Mouse (Mus musculus): ENCODE measurements around the gene Gbf1. TPM values are rescaled to one million over a fixed set of nuclear protein-coding genes. Genes with fewer than 3 reads are reported as not detected.
A peak's percentile ranks its signal among the peaks of the same experiment; 100 is the strongest.

Gbf1 gene
- 57.4 and 63.0 TPM in 2 replicates for polyA plus RNA-seq (2016; fragmentation: Nextera tagmentation; extraction: Ambion mirVana)

DNA sequence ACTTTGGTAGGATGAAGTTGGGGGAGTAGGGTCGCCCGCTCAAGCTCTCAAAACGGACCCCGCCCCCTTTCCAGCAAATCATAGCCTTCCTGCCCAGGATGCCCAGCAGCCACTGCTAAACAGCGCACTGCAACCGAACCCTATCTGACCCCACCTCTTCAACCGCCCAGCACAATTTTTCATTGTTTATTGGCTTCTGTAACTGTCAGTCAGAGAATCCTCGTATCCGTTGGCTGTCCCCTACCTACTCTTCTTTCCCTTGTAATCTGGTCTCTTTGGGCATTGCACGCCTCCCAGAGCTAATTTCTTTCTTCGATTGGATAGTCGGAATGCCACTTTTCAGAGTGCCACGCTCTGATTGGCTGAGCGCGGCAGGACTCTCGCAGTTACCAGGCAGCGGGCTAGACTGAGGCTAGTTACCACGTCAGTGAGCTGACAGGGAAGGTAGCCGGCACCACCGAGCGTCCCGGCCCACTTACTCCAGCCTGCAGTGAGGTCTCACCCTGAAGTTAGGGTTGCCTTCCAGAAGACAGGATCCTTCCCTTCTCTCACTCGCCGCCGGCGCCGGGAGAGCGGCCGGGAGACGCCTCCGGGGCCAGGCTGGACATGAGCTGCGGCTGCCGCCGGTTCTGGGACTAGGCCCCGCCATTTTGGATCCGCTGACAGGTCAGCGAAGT is at the start of gene Gbf1:
Gene Gbf1, plus strand, starts transcription at position 383 of the 677 bp plus-strand sequence.
- peak; percentile 95 for ATAC-seq (ENCODE audit: insufficient number of reproducible peaks, insufficient read depth, low FRiP score, low TSS enrichment, low read depth)
- Histone ChIP-seq H3K4me2 (peak within 1 kb of the TSS; percentile 64), H3K36me3 (no peaks in the 10 kb centered on the region), H3K27me3 (peaks cover 38% of the 10 kb centered on the region), H3K27ac (peak within 1 kb of the TSS; percentile 13; the same call in 1 of the 2 replicates), H3K4me1 (replicated peaks) (peaks cover 30% of the 10 kb centered on the region), H3K9me3 (no peaks in the 10 kb centered on the region), H3K4me3 (replicated peaks) (peak within 1 kb of the TSS; percentile 86), H3K9ac (replicated peaks) (peak within 1 kb of the TSS; percentile 66)
- WGBS, result under 1% methylated on average over 37 of the region's 37 CpGs

DNA sequence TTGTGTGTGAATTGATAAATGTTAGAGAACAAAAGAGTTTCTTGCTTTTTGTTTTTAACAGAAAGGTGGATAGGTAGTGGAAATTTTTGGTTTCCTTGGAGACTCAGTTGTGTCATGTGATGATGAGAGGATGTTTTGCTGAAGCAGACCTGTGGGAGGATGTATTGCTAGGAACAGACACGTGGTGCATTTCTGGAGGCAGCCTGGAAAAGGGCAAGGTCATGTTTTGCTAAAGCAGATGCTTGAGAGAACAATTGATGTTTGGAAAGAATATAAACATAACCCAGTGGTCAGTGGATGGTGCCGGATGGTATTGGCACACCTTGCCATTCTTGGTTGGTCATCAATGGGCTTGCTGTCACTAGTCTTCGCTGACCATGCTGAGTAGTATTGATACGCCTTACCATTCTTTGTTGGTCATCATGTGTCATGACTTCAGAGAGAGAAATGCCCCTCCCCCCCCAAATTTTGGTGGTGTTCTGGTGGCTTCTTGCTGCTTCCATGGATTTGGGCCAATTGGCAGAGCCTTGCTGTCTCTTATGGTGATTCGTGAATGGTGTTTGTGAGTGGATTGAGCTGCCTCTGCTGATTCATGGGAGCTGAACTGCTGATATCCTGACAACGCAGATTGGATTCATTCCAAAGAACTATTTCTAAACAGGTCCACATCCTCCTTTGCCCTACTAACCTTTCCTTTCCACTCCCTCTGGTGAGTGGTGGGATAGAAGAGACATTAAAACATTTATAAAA is 48.7 kb upstream of the Gbf1 start:
- Histone ChIP-seq H3K36me3 (no peaks in the 10 kb centered on the region), H3K27ac (no peak overlapping the region), H3K4me1 (replicated peaks) (no peaks in the 10 kb centered on the region), H3K9ac (replicated peaks) (no peak overlapping the region), H3K4me2 (no peak overlapping the region), H3K27me3 (peaks cover 3% of the 10 kb centered on the region; the same call in 1 of the 2 replicates), H3K9me3 (no peaks in the 10 kb centered on the region), H3K4me3 (replicated peaks) (no peak overlapping the region)
- 88% methylated on average over 6 of the region's 6 CpGs for WGBS
- no peak for ATAC-seq (ENCODE audit: insufficient number of reproducible peaks, insufficient read depth, low FRiP score, low TSS enrichment, low read depth)

DNA sequence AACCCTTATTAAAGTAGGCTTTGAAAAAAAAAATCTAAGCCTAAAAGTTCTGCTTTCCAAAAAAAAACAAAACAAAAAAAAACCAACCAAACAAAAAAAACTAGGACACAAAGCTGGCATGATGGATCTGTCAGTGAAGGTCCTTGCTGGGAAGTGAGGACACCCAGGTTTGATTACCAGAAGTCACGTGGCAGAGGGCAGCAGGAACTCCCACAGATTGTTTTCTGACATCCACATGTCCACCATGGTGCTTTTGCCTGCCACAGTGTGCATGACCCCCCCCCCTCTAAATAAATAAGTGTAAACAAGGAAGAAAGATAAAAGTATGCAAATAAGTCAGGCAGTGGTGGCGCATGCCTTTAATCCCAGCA is 48.1 kb upstream of the Gbf1 start:
- Histone ChIP-seq H3K27ac (no peak overlapping the region), H3K4me3 (replicated peaks) (no peak overlapping the region), H3K27me3 (peaks cover 5% of the 10 kb centered on the region; the same call in 1 of the 2 replicates), H3K36me3 (no peaks in the 10 kb centered on the region), H3K9me3 (no peaks in the 10 kb centered on the region), H3K9ac (replicated peaks) (no peak overlapping the region), H3K4me1 (replicated peaks) (no peaks in the 10 kb centered on the region), H3K4me2 (no peak overlapping the region)
- WGBS, result 76% methylated on average over 2 of the region's 2 CpGs
- no peak for ATAC-seq (ENCODE audit: insufficient number of reproducible peaks, insufficient read depth, low FRiP score, low TSS enrichment, low read depth)

DNA sequence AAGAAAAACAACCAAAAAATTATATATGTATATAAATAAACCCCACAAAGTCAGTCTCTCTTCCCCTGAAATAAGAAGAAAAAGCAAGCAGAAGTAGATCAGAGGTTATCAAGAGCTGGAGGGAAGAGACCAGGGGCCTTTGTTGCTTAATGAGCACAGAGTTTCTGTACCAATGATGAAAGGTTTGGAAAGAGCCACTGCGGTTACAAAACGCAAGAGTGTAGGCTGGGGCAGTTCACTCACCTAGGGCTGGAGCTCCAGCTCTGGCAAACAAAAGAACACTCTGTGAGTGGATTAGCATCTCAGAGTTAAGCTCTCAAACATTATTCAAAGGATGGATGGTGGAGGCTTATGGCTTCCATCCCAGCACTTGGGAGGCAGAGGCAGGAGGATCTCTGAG is 42.1 kb upstream of the Gbf1 start:
- no peak for ATAC-seq (ENCODE audit: insufficient number of reproducible peaks, insufficient read depth, low FRiP score, low TSS enrichment, low read depth)

DNA sequence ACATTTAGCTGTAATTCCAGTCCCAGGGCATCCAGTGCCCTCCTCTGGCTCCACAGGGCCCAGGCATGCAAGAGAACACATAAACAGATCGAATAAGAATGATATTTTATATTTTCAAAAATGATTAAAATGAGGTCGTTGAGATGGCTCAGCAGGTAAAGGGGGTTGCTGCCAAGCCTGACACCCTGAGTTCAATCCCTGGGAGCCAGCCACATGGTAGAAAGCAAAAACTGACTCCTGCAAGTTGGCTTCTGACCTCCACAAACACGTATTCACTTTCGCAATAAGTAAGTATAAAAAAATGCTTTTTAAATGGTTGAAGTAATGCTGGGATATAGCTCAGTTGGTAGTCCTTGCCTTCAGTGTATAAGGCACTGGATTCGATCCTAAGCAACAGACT is 41.5 kb upstream of the Gbf1 start:
- ATAC-seq (ENCODE audit: insufficient number of reproducible peaks, insufficient read depth, low FRiP score, low TSS enrichment, low read depth), result no peak
- H3K27me3 ChIP-seq, result peaks cover 5% of the 10 kb centered on the region; the same call in 1 of the 2 replicates
- H3K4me2 ChIP-seq, result no peak overlapping the region
- H3K9ac ChIP-seq (replicated peaks), result no peak overlapping the region
- 84% methylated on average over 5 of the region's 5 CpGs for WGBS
- no peaks in the 10 kb centered on the region for H3K36me3 ChIP-seq
- H3K4me1 ChIP-seq (replicated peaks), result no peaks in the 10 kb centered on the region
- no peaks in the 10 kb centered on the region for H3K9me3 ChIP-seq
- H3K4me3 ChIP-seq (replicated peaks), result no peak overlapping the region
- H3K27ac ChIP-seq, result no peak overlapping the region

More for the DNA sequence above, 42.1 kb upstream of the Gbf1 start:
- peaks cover 5% of the 10 kb centered on the region; the same call in 1 of the 2 replicates for H3K27me3 ChIP-seq
- no peak overlapping the region for H3K27ac ChIP-seq
- no peak overlapping the region for H3K4me3 ChIP-seq (replicated peaks)
- no peaks in the 10 kb centered on the region for H3K9me3 ChIP-seq
- H3K4me1 ChIP-seq (replicated peaks), result no peaks in the 10 kb centered on the region
- H3K36me3 ChIP-seq, result no peaks in the 10 kb centered on the region
- H3K9ac ChIP-seq (replicated peaks), result no peak overlapping the region
- H3K4me2 ChIP-seq, result no peak overlapping the region
- 85% methylated on average over 2 of the region's 2 CpGs for WGBS

DNA sequence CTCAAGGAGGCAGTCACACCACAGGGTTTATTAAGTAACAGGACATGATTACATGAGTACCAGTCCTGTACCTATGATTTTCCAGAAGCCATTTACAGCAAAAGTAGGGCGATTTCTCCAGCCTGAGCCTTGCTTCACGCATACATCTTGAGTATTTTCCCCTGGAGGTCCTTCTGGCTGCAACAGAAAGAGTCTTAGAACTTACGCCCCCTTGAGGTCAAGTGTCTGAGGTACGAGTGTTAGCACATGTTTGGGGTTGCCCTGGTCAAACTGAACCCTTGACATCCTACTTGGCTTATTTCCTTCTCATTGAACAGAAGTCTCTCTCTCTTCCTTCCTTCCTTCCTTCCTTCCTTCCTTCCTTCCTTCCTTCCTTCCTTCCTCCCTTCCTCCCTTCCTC is 37.7 kb upstream of the Gbf1 start:
- peaks cover 5% of the 10 kb centered on the region; the same call in 1 of the 2 replicates for H3K27me3 ChIP-seq

DNA sequence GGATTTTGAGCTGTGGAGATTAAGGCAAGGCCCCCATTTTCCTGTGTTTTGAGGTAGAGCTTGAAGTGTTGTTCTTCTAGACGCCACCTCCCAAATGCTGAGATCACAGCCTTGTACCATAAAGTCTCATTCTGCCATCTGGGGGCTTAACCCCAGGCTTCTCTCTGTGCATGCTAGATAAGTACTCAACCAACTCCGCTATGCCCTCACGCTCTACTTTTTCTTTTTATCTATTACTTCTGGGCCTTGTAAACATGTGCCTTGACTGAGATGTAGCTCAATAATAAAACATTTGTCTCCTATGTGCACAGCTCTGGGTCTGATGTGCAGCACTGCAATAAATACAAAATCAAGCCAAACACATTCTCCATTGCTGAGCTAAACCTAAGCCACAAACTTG is 32.9 kb upstream of the Gbf1 start:
- H3K4me1 ChIP-seq (replicated peaks), result no peaks in the 10 kb centered on the region
- H3K9ac ChIP-seq (replicated peaks), result no peak overlapping the region
- no peak for ATAC-seq (ENCODE audit: insufficient number of reproducible peaks, insufficient read depth, low FRiP score, low TSS enrichment, low read depth)
- peaks cover 5% of the 10 kb centered on the region; the same call in 1 of the 2 replicates for H3K27me3 ChIP-seq
- H3K27ac ChIP-seq, result no peak overlapping the region
- no peak overlapping the region for H3K4me2 ChIP-seq
- H3K9me3 ChIP-seq, result no peaks in the 10 kb centered on the region
- H3K4me3 ChIP-seq (replicated peaks), result no peak overlapping the region
- H3K36me3 ChIP-seq, result no peaks in the 10 kb centered on the region
- WGBS, result 87% methylated on average over 3 of the region's 3 CpGs

More for the DNA sequence above, 37.7 kb upstream of the Gbf1 start:
- Histone ChIP-seq H3K9ac (replicated peaks) (no peak overlapping the region), H3K4me2 (no peak overlapping the region), H3K4me1 (replicated peaks) (no peaks in the 10 kb centered on the region), H3K27ac (no peak overlapping the region), H3K9me3 (no peaks in the 10 kb centered on the region), H3K4me3 (replicated peaks) (no peak overlapping the region), H3K36me3 (no peaks in the 10 kb centered on the region)
- 49% methylated on average over 4 of the region's 4 CpGs for WGBS
- no peak for ATAC-seq (ENCODE audit: insufficient number of reproducible peaks, insufficient read depth, low FRiP score, low TSS enrichment, low read depth)

DNA sequence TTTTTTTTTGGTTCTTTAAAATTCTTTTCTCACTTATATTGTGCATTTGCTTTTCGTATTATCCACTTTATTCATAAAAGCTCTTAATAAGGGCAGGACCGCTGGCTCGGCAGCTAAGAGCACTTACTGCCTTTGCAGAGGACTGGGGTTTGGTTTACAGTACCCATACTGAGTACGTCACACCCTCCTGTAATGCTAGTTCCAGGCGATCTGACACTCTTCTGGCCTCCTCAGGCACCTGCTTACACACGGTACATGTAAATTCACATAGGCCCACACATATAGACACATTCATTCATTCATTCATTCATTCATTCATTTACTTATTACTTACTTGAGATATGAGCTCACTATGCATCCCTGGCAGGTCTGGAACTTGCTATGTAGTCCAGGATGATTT is 31.4 kb upstream of the Gbf1 start:
- no peaks in the 10 kb centered on the region for H3K9me3 ChIP-seq
- no peaks in the 10 kb centered on the region for H3K4me1 ChIP-seq (replicated peaks)
- no peak overlapping the region for H3K9ac ChIP-seq (replicated peaks)
- H3K27ac ChIP-seq, result no peak overlapping the region
- ATAC-seq (ENCODE audit: insufficient number of reproducible peaks, insufficient read depth, low FRiP score, low TSS enrichment, low read depth), result no peak
- H3K4me3 ChIP-seq (replicated peaks), result no peak overlapping the region
- H3K36me3 ChIP-seq, result no peaks in the 10 kb centered on the region
- no peak overlapping the region for H3K4me2 ChIP-seq
- H3K27me3 ChIP-seq, result peaks cover 5% of the 10 kb centered on the region; the same call in 1 of the 2 replicates
- WGBS, result 72% methylated on average over 6 of the region's 6 CpGs

DNA sequence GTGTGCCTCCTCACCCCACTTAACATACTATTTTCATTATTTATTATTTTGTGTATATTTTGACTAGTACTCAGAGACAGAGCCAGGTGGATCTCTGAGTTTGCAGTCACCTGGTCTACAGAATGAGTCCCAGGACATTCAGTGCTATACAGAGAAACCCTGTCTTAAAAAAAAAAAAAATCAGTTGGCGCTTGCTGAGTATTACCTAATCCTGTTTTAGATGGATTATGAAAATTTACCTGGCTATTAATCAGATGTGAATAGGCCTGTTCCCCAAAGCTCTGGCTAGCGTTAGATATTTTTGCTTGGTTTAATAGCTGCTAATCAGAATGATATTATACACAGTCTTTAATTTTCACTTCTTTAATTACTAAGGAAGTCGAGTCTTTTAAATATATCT is 28.4 kb upstream of the Gbf1 start:
- no peak for ATAC-seq (ENCODE audit: insufficient number of reproducible peaks, insufficient read depth, low FRiP score, low TSS enrichment, low read depth)
- no peak overlapping the region for H3K4me2 ChIP-seq
- no peak overlapping the region for H3K27ac ChIP-seq
- 77% methylated on average over 3 of the region's 3 CpGs for WGBS
- no peaks in the 10 kb centered on the region for H3K9me3 ChIP-seq
- no peak overlapping the region for H3K9ac ChIP-seq (replicated peaks)
- H3K27me3 ChIP-seq, result peaks cover 15% of the 10 kb centered on the region
- no peak overlapping the region for H3K4me3 ChIP-seq (replicated peaks)
- no peaks in the 10 kb centered on the region for H3K4me1 ChIP-seq (replicated peaks)
- H3K36me3 ChIP-seq, result no peaks in the 10 kb centered on the region

DNA sequence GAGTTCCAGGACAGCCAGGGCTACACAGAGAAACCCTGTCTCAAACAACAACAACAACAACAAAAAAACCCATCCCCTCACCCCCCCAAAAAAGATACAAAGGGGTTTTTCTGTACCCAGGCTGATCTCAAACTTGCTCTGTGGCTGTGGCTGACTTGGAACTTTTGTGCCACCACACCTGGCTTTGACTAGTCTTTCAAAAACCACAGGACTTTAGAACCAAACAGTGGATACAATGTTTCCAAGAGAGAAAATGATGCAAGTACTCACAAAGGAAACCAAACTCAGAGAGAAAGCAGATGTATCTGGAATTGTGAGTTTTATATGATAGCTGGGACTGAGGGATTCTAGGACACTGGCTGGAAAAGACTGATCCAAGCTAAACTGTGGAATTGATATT is 27.7 kb upstream of the Gbf1 start:
- H3K27me3 ChIP-seq, result peaks cover 15% of the 10 kb centered on the region
- H3K4me1 ChIP-seq (replicated peaks), result no peaks in the 10 kb centered on the region
- ATAC-seq (ENCODE audit: insufficient number of reproducible peaks, insufficient read depth, low FRiP score, low TSS enrichment, low read depth), result no peak
- no peak overlapping the region for H3K27ac ChIP-seq
- H3K36me3 ChIP-seq, result no peaks in the 10 kb centered on the region
- no peak overlapping the region for H3K4me2 ChIP-seq
- no peaks in the 10 kb centered on the region for H3K9me3 ChIP-seq
- no peak overlapping the region for H3K9ac ChIP-seq (replicated peaks)
- no peak overlapping the region for H3K4me3 ChIP-seq (replicated peaks)

DNA sequence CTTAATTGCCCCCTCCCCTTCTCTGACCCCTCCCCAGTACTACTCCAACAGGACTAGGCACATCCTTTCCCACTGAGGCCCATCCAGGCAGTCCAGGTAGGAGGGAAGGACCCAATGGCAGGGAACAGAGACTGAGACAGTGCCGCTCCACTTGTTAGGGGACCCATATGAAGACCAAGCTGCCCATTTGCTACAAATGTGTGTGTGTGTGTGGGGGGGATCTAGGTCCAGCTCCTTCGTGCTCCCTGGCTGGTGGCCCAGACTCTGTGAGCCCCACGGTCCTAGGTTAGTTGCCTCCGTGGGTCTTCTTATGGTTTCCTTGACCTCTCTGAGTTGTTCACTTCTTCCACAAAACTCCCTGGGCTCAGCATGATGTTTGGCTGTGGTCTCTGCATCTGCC is 26.0 kb upstream of the Gbf1 start:
- Histone ChIP-seq H3K4me3 (replicated peaks) (no peak overlapping the region), H3K36me3 (no peaks in the 10 kb centered on the region), H3K9me3 (no peaks in the 10 kb centered on the region), H3K9ac (replicated peaks) (no peak overlapping the region), H3K27ac (no peak overlapping the region), H3K4me2 (no peak overlapping the region), H3K27me3 (peaks cover 29% of the 10 kb centered on the region), H3K4me1 (replicated peaks) (no peaks in the 10 kb centered on the region)
- ATAC-seq (ENCODE audit: insufficient number of reproducible peaks, insufficient read depth, low FRiP score, low TSS enrichment, low read depth), result no peak
- 85% methylated on average over 4 of the region's 4 CpGs for WGBS

Measured in limb, embryonic 12.5 days (tissue).